Mouse (Mus musculus) C2C12 (cell line): ENCODE results near the gene Arrdc3. TPM values are rescaled to one million over a fixed set of nuclear protein-coding genes. Genes with fewer than 3 reads are reported as not detected.

Experiments used
- H3K27me3 ChIP-seq: one replicate; pipeline ENCODE4 v1.6.1; 2011; ENCODE audit not compliant: control insufficient read depth, insufficient read depth, insufficient read length
- H3K36me3 ChIP-seq: one replicate; pipeline ENCODE4 v1.6.1; 2011; ENCODE audit not compliant: control insufficient read depth, insufficient read depth
- H3K4me3 ChIP-seq: one replicate; pipeline ENCODE4 v1.5.1; 2011; ENCODE audit warnings: mild to moderate bottlenecking, control low read depth; ENCODE audit not compliant: poor library complexity, insufficient read depth, severe bottlenecking
- H3K79me2 ChIP-seq: one replicate; pipeline ENCODE4 v1.6.1; 2011; ENCODE audit not compliant: control insufficient read depth, insufficient read depth
- H3K79me3 ChIP-seq: one replicate; pipeline ENCODE4 v1.6.1; 2011; ENCODE audit warnings: low read depth, control low read depth
- H3ac ChIP-seq: one replicate; pipeline ENCODE3; 2011; ENCODE audit warnings: low read depth; ENCODE audit not compliant: control insufficient read depth, insufficient read length
- CEBPB ChIP-seq: IDR thresholded peaks from one replicate; pipeline ENCODE4 v1.6.1; 2011; ENCODE audit warnings: low read depth, mild to moderate bottlenecking, control low read depth, moderate library complexity
- CTCF ChIP-seq: IDR thresholded peaks from one replicate; pipeline ENCODE4 v1.5.1; 2011; ENCODE audit not compliant: control insufficient read depth, insufficient read depth, insufficient read length
- FOSL1 ChIP-seq: IDR thresholded peaks from one replicate; pipeline ENCODE4 v1.8.0; 2011; ENCODE audit warnings: mild to moderate bottlenecking, low read length; ENCODE audit not compliant: poor library complexity, insufficient read depth, severe bottlenecking
- MAX ChIP-seq: IDR thresholded peaks from one replicate; pipeline ENCODE4 v1.6.1; 2011; ENCODE audit warnings: mild to moderate bottlenecking, control low read depth
- MYOD1 ChIP-seq: IDR thresholded peaks from one replicate; pipeline ENCODE4 v1.6.1; 2011; ENCODE audit warnings: low read depth; ENCODE audit not compliant: control insufficient read depth, insufficient read length
- MYOG ChIP-seq: IDR thresholded peaks from one replicate; pipeline ENCODE4 v1.6.1; 2011; ENCODE audit not compliant: control insufficient read depth, insufficient read length; ENCODE audit errors: extremely low read depth
- USF1 ChIP-seq: IDR thresholded peaks from one replicate; pipeline ENCODE4 v1.6.1; 2011; ENCODE audit warnings: low read depth, mild to moderate bottlenecking, control low read depth, moderate library complexity
- long read RNA-seq, 2 experiments: library from polyadenylated mRNA; unstranded; transcript quantifications; one replicate each; pipeline ENCODE4 v2.0.0; 2019 to 2020
- polyA plus RNA-seq: library from polyadenylated mRNA; unstranded; fragments of >200 nt; fragmentation: generic; extraction: Trizol; gene quantifications from one replicate; pipeline ENCODE4 v1.2.1, GENCODE M21; 2012; ENCODE audit warnings: missing spikeins

Arrdc3 gene
- polyA plus RNA-seq, result 3.2 TPM
- long read RNA-seq, experiment 1, full-length matches to known transcripts, result 1 of 4 reads
- long read RNA-seq, experiment 1, partial matches to known transcripts, result 0 of 4 reads
- long read RNA-seq, experiment 1, other reads (novel, unspliced or antisense), result 3 of 4 reads
- long read RNA-seq, experiment 2, full-length matches to known transcripts, result 96 of 115 reads
- long read RNA-seq, experiment 2, partial matches to known transcripts, result 3 of 115 reads
- long read RNA-seq, experiment 2, other reads (novel, unspliced or antisense), result 16 of 115 reads

- Histone ChIP-seq H3ac (peak within 1 kb of the TSS; percentile 84), H3K79me3 (peaks cover 27% of the 10 kb centered on the region), H3K4me3 (peak within 1 kb of the TSS; percentile 53), H3K27me3 (no peaks in the 10 kb centered on the region), H3K79me2 (peaks cover 41% of the 10 kb centered on the region), H3K36me3 (peaks cover 10% of the 10 kb centered on the region)
- TF ChIP-seq FOSL1 (no peak), USF1 (no peak), CEBPB (no peak), MYOD1 (no peak), CTCF (no peak), MYOG (no peak), MAX (no peak)
These were observed at the start of gene Arrdc3 for GRCm38 (mm10) chr13:80883190-80883589. TSS of gene Arrdc3 (plus strand) at chr13:80883384.

DNA sequence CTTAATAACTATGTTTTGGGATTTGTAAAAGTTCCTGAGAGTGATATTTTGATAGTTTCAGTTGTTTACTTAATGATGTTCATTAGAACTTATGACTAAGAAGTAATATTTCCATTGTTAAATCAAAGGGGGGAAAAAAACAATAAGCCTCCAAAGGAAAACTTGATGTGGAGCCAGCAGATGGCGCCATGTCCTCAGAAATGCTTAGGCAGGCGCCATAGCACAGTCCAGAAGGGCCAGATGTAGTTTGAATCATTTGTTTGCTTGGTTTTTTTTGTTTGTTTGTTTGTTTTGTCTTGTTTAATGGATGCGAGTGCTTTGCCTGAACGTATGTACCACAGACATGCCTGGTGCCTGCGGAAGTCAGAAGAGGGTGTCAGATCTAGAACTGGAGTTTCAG, 21.0 kb upstream of the Arrdc3 start:
- Histone ChIP-seq H3K79me3 (no peaks in the 10 kb centered on the region), H3ac (no peak overlapping the region), H3K36me3 (no peaks in the 10 kb centered on the region), H3K27me3 (no peaks in the 10 kb centered on the region), H3K4me3 (no peak overlapping the region), H3K79me2 (no peaks in the 10 kb centered on the region)
- TF ChIP-seq CTCF, result peak; percentile 60
- no peak for TF ChIP-seq FOSL1

DNA sequence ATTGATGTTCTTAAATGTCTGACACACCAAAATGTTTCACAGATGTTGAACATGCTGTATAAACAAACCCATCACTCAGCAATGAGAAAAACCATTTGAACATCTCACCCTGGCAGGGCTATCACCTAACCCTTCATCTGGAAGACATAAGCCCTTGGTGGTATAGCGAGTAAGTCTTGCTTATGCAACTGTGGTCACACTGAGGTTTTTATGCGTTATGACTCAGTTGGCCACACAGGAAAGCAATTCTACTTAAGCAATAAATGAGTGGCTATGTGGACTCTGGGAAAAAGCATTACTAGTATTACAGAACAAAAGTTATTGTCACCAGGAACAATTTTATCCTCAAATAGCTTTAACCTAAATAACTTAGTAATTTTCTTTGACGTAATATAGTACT, 19.0 kb upstream of the Arrdc3 start:
- no peak overlapping the region for H3ac ChIP-seq
- H3K79me3 ChIP-seq, result no peaks in the 10 kb centered on the region

DNA sequence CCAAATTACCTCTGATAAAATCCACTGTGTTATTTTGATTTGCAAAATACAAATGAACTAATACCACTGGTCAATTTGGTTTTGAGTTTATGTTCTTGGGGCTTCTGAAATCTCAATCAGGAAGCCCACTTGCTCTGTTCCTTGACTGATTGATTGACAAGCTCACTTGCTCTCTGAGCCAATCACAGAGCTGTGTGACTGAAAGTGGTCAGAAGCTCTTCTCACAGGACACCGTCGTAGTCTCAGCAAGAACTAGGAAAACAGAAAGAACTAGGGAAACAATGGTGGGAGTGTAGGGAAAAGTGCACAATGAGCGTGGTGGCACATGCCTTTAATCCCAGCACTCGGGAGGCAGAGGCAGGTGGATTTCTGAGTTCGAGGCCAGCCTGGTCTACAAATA, 8.1 kb upstream of the Arrdc3 start:
- H3K79me3 ChIP-seq, result no peaks in the 10 kb centered on the region
- TF ChIP-seq MYOD1 (no peak), FOSL1 (no peak), CTCF (no peak), CEBPB (no peak), USF1 (no peak), MAX (no peak), MYOG (no peak)
- H3K79me2 ChIP-seq, result no peaks in the 10 kb centered on the region
- H3ac ChIP-seq, result no peak overlapping the region
- no peak overlapping the region for H3K4me3 ChIP-seq
- no peaks in the 10 kb centered on the region for H3K27me3 ChIP-seq
- no peaks in the 10 kb centered on the region for H3K36me3 ChIP-seq

More for the DNA sequence above, 19.0 kb upstream of the Arrdc3 start:
- Histone ChIP-seq H3K36me3 (no peaks in the 10 kb centered on the region), H3K27me3 (no peaks in the 10 kb centered on the region), H3K79me2 (no peaks in the 10 kb centered on the region), H3K4me3 (no peak overlapping the region)
- TF ChIP-seq MYOG (no peak), MYOD1 (peak; percentile 27), CTCF (no peak), CEBPB (peak; percentile 94), FOSL1 (peak; percentile 52)

- H3K4me3 ChIP-seq, result no peak overlapping the region
- no peak overlapping the region for H3ac ChIP-seq
- no peaks in the 10 kb centered on the region for H3K27me3 ChIP-seq
- TF ChIP-seq CEBPB (no peak), USF1 (no peak), CTCF (no peak), MAX (no peak), MYOG (no peak), MYOD1 (no peak), FOSL1 (no peak)
- H3K79me2 ChIP-seq, result peaks cover 19% of the 10 kb centered on the region
- H3K36me3 ChIP-seq, result no peaks in the 10 kb centered on the region
- peaks cover 16% of the 10 kb centered on the region for H3K79me3 ChIP-seq
These were observed 2.4 kb upstream of the Arrdc3 start for GRCm38 (mm10) chr13:80880756-80881155.
